Mouse (Mus musculus): ENCODE measurements around the gene Cep135.

Cep135 gene

DNA sequence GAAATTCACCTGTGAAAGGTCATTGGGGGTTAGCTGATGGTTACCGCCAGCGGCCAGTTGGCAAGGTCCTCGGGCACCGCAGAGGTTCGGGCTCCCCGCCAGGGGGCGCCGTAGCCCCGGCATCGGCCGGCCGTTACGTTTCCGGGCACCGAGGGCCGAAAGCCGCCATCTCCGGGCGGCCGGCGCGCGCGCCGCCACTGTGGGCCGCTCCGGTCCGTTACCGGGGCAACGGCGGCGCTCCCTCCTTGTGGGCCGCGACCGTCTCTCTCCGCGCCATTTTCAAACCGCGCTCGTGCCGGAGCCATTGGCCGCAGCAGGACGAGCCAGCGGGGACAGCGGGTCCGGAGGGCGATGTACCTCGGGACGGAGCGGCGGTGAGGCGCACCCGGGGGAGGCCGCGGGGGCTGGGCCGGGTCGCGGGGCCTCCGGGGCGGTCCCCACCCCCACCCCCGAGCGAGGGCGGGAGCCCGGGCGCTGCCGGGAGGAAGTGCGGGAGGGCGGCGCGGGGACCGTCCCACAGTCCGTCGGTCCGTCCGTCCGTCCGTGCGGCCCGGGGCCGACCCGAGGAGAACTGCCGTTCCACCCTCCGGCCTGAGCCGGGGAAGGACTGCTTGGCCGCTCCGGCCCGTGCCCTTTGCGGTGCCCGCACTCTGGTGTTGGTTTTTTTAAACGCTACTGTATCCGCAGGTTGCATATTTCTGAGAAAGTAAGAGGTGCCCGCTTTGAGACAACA lies at the start of gene Cep135:
Gene Cep135 (plus strand): TSS at position 148 of the 733 bp plus-strand sequence.
- DNase-seq (ENCODE audit: low spot score in 2 of 2), result peak; percentile 71 to 84

GRCm38 (mm10) chr5:76540181-76540580 lies 48.3 kb upstream of the Cep135 start:
- DNase-seq (ENCODE audit: low spot score in 2 of 2), result no peak

- no peak for DNase-seq (ENCODE audit: low spot score in 2 of 2)
Measured at GRCm38 (mm10) chr5:76540842-76541241, 47.7 kb upstream of the Cep135 start.

DNA sequence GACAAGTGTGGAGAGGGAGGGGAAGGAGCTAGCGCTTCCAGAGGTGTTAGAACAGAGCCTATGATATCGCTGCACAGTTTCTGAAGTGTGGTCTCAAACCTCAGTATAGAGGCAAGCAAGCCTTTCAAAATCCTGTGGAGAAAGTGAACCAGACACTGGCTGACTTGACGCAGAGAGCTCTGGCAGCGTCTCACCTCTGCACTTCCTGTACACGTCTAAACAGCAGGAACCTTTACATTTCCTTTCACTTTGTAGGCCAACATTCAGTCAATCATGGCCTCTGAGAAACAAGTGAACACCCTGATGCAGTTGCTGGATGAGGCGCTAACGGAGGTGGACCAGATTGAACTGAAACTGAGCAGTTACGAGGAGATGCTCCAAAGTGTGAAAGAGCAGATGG lies 45.3 kb upstream of the Cep135 start:
- DNase-seq (ENCODE audit: low spot score in 2 of 2), result no peak

DNA sequence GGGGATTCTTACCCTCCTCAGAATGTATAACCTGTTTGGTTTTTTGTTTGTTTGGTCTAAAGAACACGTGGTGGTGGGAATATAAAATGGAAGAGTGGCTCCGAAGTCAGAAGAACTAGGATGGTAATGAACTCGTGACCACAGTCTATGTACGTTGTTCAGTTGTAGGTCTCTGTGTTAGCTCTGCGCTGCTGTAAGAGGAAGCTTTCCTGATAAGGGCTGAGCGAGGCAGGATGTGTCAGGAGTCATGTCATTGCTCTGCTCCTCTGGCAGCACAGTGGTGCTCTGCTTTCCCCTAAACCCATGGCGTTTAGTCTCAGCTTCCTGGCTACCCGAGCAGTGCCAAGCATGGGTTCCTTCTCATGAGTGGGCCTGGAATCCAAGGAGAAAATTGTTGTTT lies 38.1 kb upstream of the Cep135 start:
- DNase-seq (ENCODE audit: low spot score in 2 of 2), result no peak

DNA sequence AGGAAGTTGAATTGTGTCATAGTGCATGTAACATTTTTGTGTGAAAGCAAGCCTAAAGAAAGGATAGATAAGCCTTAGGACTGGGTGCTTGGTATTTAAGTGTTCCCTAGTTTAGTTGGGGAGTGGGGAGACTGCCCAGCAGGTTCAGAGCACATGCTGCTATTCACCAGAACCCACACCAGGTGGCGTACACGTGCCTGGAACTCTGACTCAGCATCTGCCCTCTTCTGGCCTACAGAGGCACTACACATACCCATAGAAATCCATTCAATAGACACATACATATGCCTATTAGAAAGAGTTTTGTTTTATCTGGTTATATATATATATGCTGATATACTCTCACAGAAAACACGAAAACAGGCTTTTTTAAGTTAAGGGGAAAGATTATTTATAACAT lies 23.2 kb upstream of the Cep135 start:
- peak; percentile 16 to 54 for DNase-seq (ENCODE audit: low spot score in 2 of 2)

GRCm38 (mm10) chr5:76574251-76574650 lies 14.2 kb upstream of the Cep135 start:
- no peak for DNase-seq (ENCODE audit: low spot score in 2 of 2)

- no peak for DNase-seq (ENCODE audit: low spot score in 2 of 2)
Measured at GRCm38 (mm10) chr5:76577026-76577425, 11.5 kb upstream of the Cep135 start.

- DNase-seq (ENCODE audit: low spot score in 2 of 2), result no peak
Measured at GRCm38 (mm10) chr5:76585378-76585777, 3.1 kb upstream of the Cep135 start.

GRCm38 (mm10) chr5:76589311-76589710 lies 813 bp downstream of the Cep135 start:
- no peak for DNase-seq (ENCODE audit: low spot score in 2 of 2)

DNA sequence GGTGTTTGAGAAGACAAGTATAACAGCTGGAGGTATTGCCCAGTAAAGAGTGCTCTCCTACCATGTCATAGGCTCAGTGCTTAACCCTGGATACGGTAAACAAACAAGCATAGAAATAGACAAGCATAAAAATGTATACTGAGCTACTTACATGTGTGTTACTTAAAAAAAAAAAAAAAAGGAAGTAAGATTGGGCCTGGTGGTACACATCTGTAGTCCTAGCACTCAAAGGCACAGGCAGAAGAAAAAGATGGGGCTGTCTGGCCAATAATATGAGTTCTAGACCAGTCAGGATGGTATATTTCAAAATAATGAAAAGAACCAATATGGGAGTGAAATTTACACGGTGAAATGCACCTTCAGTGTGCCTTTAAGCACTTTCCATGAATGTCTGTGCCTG lies 1.5 kb downstream of the Cep135 start:
- no peak for DNase-seq (ENCODE audit: low spot score in 2 of 2)

DNA sequence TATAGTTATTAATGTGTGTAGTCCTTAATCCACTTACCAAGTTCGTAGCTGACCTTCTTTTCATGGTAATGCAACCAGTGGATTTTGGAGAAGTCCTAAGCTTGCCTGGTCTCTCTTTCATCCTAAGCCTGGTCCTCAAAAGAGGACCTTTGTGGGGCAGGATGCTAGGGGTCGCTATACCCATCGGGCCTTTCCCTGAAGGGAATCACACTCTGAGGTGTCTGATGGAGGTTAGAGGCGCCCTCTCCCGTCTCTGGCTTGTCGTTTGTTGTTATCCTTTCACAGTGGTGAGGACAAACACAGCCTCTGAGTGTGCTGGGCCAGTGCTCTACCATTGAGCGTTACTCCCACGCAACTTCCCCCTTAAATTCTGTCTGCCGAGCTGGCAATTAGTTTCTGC lies 3.4 kb downstream of the Cep135 start:
- DNase-seq (ENCODE audit: low spot score in 2 of 2), result no peak

GRCm38 (mm10) chr5:76609702-76610370 lies 21.3 kb downstream of the Cep135 start:
- no peak for DNase-seq (ENCODE audit: low spot score in 2 of 2)

DNA sequence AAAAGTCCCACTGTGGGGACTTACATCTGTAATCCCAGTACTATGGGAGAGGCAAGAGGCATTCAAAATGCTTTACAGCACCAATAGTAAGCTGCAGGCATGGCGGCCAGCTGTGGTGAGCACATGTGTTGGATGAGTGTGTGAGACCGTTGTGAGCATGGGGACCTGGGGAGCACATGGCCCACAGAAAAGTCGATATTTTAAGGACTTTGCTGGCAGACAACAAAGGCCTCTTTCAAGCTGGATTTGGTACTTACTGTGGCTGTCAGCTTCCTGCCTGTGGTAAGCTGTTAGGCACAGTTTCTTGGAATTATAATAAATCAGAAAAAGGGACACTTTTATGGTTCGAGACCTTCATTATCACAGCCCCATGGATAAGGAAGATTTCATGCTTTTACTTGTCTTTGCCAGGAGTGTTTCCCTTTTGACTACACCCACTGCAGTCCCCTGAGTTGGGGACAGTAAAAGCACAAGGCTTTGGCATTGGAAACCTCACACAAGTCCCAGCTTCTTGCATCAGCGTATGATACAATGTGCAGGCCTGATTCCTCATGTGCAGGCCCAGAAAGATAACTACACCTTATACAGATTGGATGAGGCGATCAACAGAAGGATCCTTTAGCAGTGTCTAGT lies 24.5 kb downstream of the Cep135 start:
- no peak for DNase-seq (ENCODE audit: low spot score in 2 of 2)

GRCm38 (mm10) chr5:76615276-76615675 lies 26.8 kb downstream of the Cep135 start:
- no peak for DNase-seq (ENCODE audit: low spot score in 2 of 2)

- no peak for DNase-seq (ENCODE audit: low spot score in 2 of 2)
Measured at GRCm38 (mm10) chr5:76616196-76616747, 27.8 kb downstream of the Cep135 start.

DNA sequence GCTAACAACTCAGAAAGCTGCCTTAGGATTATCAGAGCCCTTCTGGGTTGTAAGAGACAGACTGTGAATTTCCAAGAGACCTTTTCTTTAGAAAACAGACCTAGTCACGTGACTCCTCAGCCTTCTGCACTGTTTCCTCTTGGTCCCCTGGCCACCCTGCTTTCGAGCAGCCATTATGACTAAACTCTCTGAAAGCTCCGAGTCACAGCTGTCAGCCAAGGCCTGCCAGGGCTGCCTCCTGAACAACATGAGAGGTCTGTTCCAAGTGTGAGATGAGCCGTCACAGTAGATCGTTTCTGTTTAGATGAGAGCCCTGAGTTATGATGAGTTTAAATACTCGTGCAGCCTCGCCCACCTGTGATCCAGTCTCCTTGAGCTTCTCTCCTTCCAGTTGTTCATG lies 30.3 kb downstream of the Cep135 start:
- DNase-seq (ENCODE audit: low spot score in 2 of 2), result no peak

DNA sequence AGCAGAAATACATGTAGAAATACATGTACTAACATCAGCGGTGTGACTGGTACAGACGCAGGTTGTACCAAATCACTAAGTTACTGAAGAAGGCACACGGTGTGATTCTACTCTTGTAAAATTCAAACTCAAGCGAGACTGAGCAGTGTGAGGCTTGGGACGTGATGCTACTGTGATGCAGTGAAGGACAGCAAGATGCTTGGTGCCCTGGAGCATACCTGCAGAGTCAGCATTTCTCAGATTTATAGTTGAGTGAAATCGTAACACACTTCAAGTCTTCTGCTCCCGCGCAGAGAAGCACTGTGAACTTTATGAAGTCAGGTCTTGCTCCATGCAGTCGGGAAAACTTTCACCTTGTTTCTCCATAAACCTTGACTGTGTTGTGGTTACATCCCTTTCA lies 35.3 kb downstream of the Cep135 start:
- no peak for DNase-seq (ENCODE audit: low spot score in 2 of 2)

DNA sequence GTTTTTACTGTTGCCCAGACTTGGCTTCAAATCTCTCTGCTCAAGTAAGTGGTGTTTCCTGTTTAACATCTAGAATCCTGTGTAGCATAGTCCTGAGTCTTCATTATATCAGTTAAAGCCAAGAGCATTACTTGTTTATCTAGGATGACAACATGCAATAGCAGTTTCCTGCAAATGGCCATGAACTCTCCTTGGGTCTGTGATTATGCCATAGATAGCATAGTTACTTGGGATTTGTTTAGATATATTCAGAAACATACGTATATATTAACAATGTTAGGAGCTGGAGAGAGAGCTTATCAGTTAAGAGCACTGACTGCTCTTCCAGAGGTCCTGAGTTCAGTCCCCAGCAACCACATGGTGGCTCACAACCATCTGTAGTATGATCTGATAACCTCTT lies 39.3 kb downstream of the Cep135 start:
- DNase-seq (ENCODE audit: low spot score in 2 of 2), result no peak

- no peak for DNase-seq (ENCODE audit: low spot score in 2 of 2)
Measured at GRCm38 (mm10) chr5:76634012-76634411, 45.5 kb downstream of the Cep135 start.

DNA sequence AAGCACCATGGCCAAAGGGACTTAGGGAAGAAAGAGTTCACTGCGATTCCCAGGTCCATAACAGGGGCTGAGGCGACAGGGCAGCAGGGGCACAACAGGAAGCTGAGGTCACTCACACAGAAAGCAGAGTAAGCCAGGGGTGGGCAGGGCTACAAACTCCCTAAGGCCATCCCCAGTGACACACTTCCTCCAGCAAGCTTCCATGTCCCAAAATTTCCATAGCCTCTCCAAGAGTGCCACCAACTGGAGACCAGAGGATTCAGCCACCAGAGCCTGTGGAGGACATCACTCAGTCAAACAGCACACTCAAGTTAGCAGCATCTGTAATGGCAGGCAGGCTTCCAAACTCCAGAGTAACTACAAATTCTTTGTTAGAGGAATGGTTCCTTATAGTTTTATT lies 47.1 kb downstream of the Cep135 start:
- DNase-seq (ENCODE audit: low spot score in 2 of 2), result no peak

GRCm38 (mm10) chr5:76642076-76642475 lies 53.6 kb downstream of the Cep135 start:
- no peak for DNase-seq (ENCODE audit: low spot score in 2 of 2)

- no peak for DNase-seq (ENCODE audit: low spot score in 2 of 2)
Measured at GRCm38 (mm10) chr5:76644234-76644633, 55.7 kb downstream of the Cep135 start.
